Mouse (Mus musculus): ENCODE results near the gene Cd69.

The Cd69 gene

DNA sequence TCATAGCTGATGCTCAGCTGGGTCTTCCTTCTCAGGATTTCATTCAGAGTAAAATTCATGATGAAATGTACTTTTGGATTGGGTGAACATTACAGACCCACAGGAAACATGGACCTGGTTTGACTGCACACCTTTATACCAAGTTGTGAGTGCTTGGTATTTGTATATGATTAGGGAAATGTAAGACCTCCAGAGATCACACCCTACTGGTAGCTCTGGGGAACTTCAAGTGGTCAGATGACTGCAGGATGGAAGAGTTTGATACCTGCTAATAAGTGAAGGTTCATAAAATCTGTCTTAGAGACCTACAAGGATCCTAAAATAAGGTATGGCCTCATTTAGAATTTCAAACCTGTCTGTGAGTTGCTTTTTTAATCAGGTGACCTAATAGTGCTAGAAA, 27.0 kb downstream of the Cd69 start:
- no peak for DNase-seq (ENCODE audit: extremely low spot score)

DNA sequence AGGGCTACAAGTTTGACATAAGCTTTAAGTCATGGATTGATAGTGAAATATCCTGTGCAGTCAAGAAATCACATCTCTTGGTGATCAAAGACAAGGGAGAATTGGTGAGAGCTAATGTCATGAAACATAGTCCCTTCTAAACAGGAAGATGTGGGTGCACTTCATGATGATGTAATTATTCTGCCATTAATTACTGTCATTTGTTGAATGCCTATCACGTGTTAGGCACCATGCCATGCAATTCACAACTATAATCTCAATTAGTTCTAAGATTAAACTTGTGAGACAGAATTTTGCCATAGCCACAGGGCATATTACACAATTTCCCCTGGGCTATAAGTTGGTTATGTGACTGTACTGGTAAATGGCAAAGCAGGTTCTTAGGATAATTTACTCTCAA, 28.2 kb downstream of the Cd69 start:
- no peak for DNase-seq (ENCODE audit: extremely low spot score)

DNA sequence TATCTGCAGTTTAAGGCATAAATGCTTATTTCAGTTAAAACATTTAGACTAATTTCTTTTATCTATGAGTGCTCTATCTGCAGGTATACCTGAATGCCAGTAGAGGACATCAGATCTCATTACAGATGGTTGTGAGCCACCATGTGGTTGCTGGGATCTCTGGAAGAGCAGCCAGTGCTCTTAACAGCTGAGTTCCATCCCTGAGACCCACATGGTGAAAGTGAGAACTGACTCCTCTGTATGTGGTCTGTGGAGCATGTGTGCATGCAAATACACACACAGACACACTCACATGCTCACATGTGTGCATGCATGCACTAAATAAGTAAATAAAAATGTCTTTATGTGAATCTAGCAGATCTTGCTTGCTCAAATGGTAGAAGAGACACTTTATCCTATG, 29.4 kb downstream of the Cd69 start:
- DNase-seq (ENCODE audit: extremely low spot score): no peak

- DNase-seq (ENCODE audit: extremely low spot score): no peak
Measured at GRCm38 (mm10) chr6:129241907-129242306, 33.3 kb downstream of the Cd69 start.

GRCm38 (mm10) chr6:129241471-129241870, 33.8 kb downstream of the Cd69 start:
- DNase-seq (ENCODE audit: extremely low spot score): no peak

- DNase-seq (ENCODE audit: extremely low spot score): no peak
Measured at GRCm38 (mm10) chr6:129239564-129240248, 35.5 kb downstream of the Cd69 start.

- no peak for DNase-seq (ENCODE audit: extremely low spot score)
Measured at GRCm38 (mm10) chr6:129238275-129239038, 36.8 kb downstream of the Cd69 start.

GRCm38 (mm10) chr6:129237350-129238274, 37.6 kb downstream of the Cd69 start:
- peak; percentile 66 for DNase-seq (ENCODE audit: extremely low spot score)

GRCm38 (mm10) chr6:129236652-129237342, 38.4 kb downstream of the Cd69 start:
- no peak for DNase-seq (ENCODE audit: extremely low spot score)

DNA sequence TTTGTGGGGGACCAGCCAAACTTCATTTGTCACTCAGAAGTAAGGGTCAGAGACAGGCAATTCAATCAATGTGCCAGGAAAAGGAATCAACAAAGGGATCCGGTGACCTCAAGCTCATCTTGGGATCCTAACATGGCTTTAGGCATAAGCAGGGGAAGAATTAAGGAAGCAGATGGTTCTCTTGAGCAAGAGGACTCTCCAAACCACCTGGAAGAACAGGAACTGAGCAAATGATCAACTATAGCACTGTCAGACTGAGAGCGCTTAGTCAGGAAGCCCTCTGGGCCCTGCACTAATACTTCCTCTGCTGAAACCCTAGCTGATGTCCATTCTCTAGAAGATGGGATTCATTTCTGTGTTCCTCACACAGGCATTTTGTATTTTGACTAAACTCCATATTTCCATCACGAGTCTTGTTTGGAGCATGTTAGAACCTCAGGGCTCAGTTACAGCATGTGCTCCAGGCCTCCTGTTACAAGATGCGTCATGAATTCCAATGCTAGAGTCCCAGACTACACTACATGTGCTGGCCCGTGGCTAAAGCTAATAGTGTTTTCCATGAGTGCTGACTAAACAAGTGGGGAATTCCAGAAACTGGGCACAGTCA, 39.3 kb downstream of the Cd69 start:
- no peak for DNase-seq (ENCODE audit: extremely low spot score)

- no peak for DNase-seq (ENCODE audit: extremely low spot score)
Measured at GRCm38 (mm10) chr6:129234456-129235360, 40.5 kb downstream of the Cd69 start.

DNA sequence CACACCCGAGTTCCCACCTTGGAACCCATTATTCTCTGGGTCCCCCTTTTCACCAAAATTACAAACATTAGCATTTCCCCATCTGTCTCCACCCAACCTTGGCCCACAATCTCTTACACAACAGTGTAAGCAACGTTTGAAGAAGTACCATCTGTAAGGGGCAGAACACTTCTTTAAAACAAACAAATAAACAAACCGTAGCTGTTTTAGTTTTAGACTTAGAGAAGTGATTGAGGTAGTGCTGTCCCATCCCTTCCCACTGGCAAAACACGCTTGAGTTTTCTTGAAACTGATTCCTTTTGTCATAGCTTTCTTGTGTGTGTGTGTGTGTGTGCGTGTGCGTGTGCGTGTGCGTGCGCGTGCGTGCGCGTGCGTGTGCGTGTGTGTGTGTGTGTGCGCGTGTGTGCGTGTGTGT, 41.3 kb downstream of the Cd69 start:
- DNase-seq (ENCODE audit: extremely low spot score): no peak

- no peak for DNase-seq (ENCODE audit: extremely low spot score)
Measured at GRCm38 (mm10) chr6:129233366-129233954, 41.8 kb downstream of the Cd69 start.

DNA sequence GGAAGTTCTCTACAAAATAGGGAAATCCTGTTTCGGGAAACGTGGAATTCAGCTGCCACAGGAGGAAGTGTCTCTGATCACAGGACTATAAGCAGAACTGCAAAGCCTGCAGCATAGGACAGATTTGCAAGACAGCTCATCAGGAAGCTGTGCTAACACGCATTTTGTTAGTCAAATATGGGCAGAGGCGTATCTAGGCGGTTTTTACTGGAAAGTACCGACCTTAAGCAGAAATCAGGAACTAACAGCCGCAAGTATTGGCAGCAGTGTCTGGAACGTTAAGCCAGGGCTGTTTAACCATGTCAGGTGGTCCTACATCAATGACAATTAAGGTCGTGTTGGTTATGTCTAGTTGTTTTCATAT, 42.4 kb downstream of the Cd69 start:
- no peak for DNase-seq (ENCODE audit: extremely low spot score)

- no peak for DNase-seq (ENCODE audit: extremely low spot score)
Measured at GRCm38 (mm10) chr6:129232005-129232841, 43.0 kb downstream of the Cd69 start.

- DNase-seq (ENCODE audit: extremely low spot score): no peak
Measured at GRCm38 (mm10) chr6:129229774-129230578, 45.3 kb downstream of the Cd69 start.

DNA sequence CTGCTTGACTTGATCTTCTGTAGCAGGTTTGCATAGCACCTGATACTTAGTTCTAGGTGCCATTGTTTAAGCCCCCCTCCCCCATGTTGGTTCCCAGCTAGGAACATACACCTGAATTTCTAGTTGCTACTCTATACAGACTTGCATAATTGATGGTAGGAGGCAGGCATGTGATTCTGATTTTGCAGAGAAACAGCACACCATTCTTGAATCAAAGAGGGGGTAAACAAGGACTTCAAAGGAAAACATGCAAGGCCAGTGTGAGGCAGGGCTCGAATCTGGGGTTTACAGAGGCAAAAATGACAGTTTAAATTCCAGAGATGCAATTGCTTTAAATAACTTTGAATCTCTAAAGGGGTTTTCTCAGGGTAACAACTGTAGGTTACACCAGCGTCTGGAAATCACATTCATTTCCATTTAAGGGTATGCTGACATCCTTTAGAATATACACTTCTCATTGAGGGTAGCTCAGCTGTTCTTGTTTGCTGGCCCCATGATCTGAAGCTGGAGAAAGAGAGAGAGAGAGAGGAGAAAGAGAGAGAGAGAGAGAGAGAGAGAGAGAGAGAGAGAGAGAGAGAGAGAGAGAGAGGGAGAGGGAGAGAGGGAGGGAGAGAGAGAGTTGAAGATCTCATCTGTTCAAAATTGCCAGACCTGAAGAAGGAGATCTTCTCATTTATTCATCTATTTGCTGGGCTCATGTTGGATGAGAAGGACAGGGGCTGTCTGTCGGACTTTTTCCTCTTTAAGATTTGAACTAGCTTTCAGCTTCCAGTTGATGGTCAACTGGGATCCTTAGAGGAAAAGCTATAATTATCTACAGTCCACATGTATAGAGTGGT, 46.1 kb downstream of the Cd69 start:
- DNase-seq (ENCODE audit: extremely low spot score): no peak
